Mouse (Mus musculus): Measurements from ENCODE around the gene Rab40c.

- TF ChIP-seq EP300 (IDR thresholded peaks at IDR 0.05; ENCODE audit: low read depth), result no peak
- TF ChIP-seq CTCF (IDR thresholded peaks at IDR 0.05; ENCODE audit: low read depth), result no peak; the same call in 1 of the 2 replicates
Measured at GRCm38 (mm10) chr17:25868601-25869191, 50.8 kb downstream of the Rab40c start, which contains the start of gene Mcrip2.
